Mouse (Mus musculus): ENCODE measurements at regions not wholly inside any gene's neighbourhood (a gene's known extent, or its start where the extent isn't known, plus 50 kb on each side); places are given as distances from the start of the nearest gene placed in this dataset.

DNA sequence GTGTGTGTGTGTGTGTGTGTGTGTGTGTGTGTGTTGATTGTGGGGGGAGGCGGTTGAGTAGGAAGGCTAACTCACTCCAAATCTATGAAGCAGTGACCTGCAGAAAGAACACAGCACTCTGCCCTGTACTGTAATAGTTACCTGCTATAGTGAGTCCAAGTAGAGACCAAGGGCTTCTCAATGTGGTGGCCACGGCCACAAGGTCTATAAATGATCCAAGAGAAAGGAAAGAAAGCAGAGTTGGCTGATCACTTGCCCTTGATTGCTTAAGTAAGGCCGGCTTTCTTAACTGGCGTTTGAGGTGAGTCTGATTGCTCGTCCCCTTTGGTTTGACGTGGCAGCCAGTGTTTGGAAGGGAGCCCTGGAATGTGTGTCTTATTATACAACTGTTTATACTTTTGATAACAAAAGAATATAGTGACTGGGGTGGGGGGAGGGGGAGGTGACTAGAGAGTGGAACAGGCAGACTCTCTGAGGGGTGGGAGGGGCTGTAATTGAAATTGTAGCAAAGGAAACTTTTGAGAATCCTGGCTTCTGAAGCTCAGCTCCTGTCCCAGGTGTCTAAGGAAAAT is 473.3 kb upstream of the Kif2a start:
- no peak for DNase-seq (ENCODE audit: low spot score)

DNA sequence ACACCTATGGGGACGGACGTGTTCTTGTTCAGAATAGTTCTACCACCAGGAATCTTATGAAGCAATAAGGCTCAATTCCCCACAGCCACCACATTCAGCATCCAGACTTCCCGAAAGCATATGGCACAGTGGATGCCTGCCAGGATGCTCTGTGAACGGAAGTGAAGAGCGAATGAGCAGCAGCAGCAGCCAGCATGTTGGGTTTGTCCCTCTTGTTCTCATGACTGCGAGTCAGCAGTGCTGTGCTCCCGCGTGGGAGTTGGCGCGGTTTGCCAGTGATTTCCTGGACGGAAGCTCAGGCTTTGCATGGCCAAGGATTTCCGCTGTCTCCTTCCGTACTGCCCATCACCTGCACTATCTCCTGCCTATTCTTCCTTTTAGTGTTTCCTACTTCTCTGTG is 471.8 kb upstream of the Kif2a start:
- DNase-seq (ENCODE audit: low spot score), result peak; percentile 2

- no peak for DNase-seq (ENCODE audit: low spot score)
Measured at GRCm38 (mm10) chr13:107492448-107492847, 470.5 kb upstream of the Kif2a start.

GRCm38 (mm10) chr13:107491423-107491822 is 469.5 kb upstream of the Kif2a start:
- DNase-seq (ENCODE audit: low spot score), result no peak

DNA sequence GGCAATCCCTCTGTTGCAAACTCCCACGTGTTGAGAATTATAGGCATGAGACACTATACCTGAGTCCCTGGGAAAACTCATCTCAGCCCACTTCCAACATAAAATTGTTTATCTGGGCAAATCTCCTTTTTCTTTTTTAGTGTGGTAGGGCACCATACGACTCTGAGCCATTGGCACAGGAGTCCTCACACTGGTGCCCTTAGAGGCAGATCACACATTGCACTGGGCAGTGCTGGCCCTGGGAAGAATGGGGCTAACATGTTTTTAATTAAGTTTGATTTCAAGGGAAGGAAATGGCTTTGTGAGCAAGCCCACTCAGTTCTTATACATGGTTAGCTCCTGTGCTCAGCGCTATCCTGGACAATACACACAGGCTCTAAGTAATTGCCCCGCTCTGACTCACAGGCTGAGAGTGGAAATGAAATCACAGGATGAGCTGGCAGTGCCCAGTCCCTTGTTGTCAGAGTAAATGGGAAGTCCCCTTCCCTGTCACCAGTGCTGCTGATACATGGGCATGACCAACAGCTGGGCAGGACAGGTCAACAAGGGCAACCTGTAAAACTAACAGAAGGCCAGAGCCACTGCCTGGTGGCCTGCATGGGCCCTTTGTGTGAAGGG is 463.6 kb upstream of the Kif2a start:
- no peak for DNase-seq (ENCODE audit: low spot score)

DNA sequence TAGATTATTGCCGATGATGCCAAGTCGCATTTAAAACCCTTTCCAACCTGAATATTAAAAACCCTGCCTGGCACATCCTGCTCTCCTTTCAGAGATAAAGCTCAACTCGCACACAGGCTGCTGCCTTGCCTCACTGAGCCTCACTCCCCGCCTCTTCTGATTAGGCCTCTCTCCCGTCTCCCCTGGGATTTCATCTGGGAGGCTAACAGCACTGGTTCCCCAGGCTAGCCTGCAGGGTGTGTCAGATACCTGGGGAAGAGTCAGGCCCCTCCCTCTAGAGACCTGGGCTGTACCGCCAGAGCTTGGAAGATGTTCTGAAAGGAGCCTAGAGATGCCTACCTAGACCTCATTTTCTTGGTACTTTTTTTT is 462.7 kb upstream of the Kif2a start:
- DNase-seq (ENCODE audit: low spot score), result no peak

- no peak for DNase-seq (ENCODE audit: low spot score)
Measured at GRCm38 (mm10) chr13:107483967-107484629, 462.2 kb upstream of the Kif2a start.

GRCm38 (mm10) chr13:107475166-107475565 is 453.2 kb upstream of the Kif2a start:
- no peak for DNase-seq (ENCODE audit: low spot score)

DNA sequence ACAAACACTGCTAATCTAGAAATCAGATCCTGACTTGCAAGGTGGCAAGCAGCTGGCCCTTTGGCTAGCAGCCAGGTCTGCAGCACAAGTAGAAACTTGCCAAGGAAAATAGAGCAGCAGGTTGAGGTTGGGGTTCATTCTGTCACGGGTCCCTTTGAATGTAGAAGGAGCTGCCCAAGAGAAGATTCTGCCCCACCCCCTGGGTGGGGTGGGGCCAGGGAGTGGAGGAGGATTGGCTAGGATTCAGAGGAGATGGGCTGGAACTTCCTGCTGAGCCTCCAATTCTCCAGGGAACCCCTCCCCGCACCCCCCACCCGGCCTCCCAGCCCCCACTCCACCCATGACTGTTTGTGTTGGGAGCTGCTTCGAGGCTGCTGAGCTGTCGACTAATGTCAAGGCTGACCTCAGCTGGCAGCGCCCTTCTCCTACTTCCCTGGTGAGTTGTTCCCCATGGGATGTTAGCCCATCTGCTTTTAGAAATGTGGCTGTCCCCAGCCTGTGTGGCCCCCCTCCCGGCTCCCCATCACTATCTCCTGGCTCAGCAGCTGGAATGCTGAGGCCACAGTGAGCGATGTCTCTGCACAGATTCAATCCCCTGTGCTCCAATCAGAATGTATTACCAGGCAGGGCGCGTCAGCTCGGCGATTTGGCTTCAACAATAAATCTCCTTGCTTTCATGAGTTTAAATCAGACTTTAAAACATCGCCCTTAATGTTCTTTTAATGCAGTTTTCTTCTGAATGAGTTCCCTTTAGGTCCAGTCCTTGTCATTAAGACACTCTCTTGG is 447.8 kb upstream of the Kif2a start:
- DNase-seq (ENCODE audit: low spot score), result no peak

DNA sequence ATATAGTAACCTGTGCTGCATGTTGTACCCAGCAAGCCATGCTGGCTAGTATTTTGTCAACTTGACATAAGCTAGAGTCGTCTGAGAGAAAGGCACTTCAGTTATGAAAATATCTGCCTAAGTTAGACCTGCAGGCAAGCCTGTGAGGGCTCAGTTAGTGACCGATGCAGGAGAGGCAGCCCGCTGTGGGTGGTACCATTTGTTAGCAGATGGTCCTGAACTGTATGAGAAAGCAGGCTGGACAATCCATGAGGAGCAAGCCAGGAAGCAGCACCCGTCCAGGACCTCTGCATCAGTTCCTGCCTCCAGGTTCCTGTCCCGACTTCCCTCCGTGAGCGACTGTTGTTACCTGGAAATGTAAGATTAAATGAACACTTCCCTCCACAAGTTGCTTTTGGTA is 440.9 kb upstream of the Kif2a start:
- DNase-seq (ENCODE audit: low spot score), result no peak

DNA sequence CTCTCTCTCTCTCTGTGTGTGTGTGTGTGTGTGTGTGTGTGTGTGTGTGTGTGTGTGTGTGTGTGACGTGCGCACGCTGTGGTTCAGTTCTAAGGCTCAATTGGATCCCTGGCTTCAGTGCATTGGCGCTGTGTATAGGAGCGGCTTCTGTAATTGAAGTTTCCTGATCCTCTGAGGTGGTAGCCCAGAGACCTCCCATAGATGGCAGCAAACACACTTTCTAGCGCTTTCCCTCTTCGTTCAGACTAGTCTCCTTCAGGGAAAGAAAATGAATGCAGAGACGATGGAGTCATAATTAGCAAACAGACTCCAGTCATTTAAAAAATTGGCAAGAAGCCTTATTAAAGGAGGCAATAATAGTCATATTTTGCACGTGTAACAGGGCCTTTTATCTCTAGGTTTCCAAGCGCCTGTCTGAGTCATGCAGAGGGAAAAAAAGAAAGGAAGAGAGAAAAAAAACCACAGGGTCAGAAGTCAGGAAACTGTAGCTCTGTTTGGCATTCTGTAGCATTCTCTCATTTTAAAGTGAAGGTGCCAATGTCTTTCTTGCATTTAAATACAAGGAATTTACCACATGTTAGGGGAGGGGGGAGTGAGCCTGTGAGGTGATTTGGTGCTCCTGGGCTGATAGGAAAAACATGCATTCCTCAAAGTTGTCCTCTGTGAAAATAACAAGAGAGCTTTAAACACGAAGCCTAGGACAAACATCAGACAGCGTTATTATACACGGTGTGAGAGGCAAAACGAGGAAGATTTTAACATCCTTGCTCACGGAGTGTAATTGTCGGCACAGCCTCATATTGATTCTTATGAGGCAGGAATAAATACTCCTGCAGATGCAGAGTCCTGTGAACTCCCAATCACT is 439.4 kb upstream of the Kif2a start:
- DNase-seq (ENCODE audit: low spot score), result peak; percentile 39

- DNase-seq (ENCODE audit: low spot score), result no peak
Measured at GRCm38 (mm10) chr13:107458730-107459129, 436.8 kb upstream of the Kif2a start.

GRCm38 (mm10) chr13:107457270-107457669 is 435.3 kb upstream of the Kif2a start:
- no peak for DNase-seq (ENCODE audit: low spot score)

- no peak for DNase-seq (ENCODE audit: low spot score)
Measured at GRCm38 (mm10) chr13:107456394-107456793, 434.5 kb upstream of the Kif2a start.

GRCm38 (mm10) chr13:107449598-107450179 is 427.8 kb upstream of the Kif2a start:
- DNase-seq (ENCODE audit: low spot score), result peak; percentile 32

GRCm38 (mm10) chr13:107447813-107448212 is 425.9 kb upstream of the Kif2a start:
- no peak for DNase-seq (ENCODE audit: low spot score)

DNA sequence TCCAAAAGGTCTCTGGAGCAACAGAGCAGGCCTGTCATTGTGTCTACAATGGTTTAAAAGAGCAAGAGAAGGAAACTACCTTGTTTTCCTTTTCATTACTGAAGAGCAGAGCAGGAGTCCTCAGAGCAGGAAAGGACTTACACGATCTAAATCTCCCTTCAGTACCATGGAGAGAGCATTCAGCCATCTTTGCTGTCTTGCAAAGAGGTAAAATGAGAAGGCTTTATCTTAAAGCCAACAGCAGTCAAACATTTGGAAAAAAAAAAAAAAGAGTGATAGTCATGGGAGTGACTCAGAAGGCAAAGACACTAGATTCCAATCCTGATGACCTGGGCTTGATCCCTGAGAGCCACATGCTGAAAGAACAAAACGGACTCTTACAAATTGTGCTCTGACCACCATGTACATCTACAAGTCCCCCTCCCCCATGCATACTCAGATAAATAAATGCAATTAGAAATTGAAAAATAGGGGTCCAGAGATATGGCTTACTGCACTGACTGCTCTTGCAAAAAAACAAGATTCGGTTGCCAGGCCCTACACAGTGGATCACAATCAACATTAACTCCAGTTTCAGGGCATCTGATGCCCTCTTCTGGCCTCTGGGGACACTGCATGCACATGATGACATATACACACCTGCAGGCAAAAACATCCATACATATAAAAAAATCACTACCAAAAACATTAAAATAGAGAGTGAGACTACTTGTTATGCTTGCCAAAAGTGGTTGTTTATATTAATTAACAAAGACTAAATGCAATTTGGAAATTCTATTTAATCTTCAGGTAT is 397.6 kb upstream of the Kif2a start:
- no peak for DNase-seq (ENCODE audit: low spot score)

DNA sequence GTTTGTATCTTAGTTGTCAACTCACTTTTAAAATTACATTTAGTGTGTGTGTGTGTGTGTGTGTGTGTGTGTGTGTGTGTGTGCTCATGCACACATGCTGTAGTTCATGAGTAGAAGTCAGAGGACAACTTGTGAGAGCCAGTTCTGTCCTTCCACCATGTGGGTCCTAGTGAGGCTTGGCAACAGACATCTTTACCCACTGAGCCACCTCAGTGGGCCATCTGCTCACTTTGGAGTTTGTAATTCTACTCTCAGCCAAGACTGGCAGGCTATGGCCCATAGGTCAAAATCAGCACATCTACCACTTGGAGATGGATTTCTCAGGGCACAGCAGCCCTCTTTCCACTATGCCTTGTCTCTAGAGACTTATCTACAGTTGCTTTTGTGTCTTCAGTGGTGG is 388.3 kb upstream of the Kif2a start:
- DNase-seq (ENCODE audit: low spot score), result no peak

- no peak for DNase-seq (ENCODE audit: low spot score)
Measured at GRCm38 (mm10) chr13:107407674-107408026, 385.7 kb upstream of the Kif2a start.

DNA sequence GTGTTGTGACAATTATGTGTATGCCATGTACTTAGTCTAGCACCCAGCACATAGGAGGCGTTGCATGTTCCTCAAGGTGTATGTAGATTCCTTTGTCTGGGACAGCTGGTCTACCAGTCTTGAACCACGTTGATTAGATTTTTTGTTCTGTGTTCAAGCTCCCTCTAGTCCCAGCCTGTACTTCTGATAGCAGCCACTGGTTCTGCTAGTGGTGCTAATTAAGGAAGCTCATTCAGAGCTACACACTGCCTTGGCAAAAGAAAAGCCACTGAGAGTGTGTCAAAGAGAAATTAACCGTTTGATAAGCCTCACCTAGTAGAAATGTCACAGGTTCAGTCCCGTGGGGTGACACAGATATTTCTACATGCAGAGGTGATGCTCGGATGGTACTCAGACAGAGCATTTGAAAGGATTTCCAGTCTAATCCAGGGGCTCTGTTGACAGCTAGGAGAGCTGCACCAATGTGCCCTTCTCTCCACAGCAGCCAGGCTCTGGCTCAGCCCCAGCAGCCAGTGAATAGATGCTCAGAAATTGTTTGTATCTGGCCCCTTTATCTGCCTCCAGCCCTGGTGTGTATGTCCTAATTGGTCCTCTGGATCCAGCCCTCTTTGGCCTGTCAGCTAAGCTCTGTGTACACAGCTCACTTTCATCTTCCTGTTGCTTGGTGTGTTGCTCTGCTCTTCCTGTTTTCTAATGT is 385.2 kb upstream of the Kif2a start:
- DNase-seq (ENCODE audit: low spot score), result no peak
